Mouse (Mus musculus) Muller cell, postnatal 12 days (primary cell): ENCODE measurements around the gene Casp1.

Experiments
- DNase-seq: peaks from one replicate; pipeline ENCODE4 v3.0.0-alpha.2; 2015; ENCODE audit errors: inconsistent ontology term

Casp1 gene

GRCm38 (mm10) chr9:5298329-5299131 is at the start of gene Casp1:
Casp1 (plus strand) TSS chr9:5298517.
- DNase-seq, result peak; percentile 68

DNA sequence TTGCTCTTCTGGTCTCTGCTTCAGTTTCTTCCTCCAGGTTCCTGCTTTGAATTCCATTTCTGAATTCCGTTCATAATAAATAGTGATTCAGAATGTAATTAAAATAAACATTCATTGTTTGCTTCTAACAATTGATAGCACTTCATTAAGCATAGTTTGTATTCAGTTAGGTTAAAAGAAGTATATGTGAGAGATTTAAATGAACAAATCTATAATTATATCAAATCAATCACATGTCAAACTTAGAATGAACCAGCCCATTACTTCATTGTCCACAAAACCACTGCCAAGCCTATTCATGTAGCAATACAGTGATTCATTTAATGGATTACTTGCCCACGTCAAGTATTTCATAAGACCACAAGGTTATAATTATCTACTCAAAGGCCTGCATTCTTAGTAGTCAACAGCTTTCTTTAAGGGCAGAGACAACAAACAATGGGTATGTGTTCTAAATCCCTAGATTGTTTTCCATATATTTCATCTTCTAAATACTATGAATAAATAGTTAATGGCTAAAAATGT is 34.3 kb upstream of the Casp1 start:
- DNase-seq, result peak; percentile 90

DNA sequence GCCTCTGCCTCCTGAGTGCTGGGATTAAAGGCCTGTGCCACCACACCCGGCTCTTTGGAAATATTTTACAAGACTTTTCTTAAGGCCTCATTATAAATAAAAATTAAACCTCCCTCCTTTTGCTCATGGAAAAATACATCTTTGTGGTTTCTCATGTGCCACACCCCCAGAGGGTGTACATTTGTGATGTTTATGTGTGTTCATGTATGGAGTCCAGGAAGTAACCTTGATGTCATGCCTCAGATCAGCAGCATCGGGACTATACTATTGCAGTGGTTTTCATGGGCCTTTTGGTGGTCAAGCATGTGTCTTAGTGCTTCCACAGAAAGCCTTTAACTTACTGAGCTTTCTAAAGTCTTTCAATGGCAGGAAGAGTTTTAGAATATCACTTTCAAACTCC is 28.0 kb upstream of the Casp1 start:
- no peak for DNase-seq

- DNase-seq, result no peak
Measured at GRCm38 (mm10) chr9:5270884-5271283, 27.4 kb upstream of the Casp1 start.

- DNase-seq, result no peak
Measured at GRCm38 (mm10) chr9:5271334-5271845, 26.9 kb upstream of the Casp1 start.

DNA sequence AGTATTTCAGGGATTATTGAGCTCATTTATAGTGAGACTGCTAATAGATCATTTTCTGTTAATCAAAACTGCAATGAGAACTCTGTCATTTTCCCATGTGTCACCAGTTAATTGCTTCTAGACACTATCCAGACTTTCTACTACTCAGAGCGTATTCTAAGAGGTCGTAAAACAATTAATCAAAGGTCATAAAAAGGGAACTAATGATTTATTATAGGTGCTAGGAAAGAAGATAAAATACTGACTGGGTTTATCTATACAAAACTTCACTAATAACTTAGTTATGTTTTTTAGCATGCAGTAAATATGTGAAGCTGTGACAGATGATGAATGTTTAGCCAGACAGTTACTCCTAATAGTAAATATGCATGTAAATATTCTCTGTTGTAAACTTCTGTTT is 12.2 kb upstream of the Casp1 start:
- no peak for DNase-seq

GRCm38 (mm10) chr9:5286597-5286996 is 11.7 kb upstream of the Casp1 start:
- DNase-seq, result no peak

DNA sequence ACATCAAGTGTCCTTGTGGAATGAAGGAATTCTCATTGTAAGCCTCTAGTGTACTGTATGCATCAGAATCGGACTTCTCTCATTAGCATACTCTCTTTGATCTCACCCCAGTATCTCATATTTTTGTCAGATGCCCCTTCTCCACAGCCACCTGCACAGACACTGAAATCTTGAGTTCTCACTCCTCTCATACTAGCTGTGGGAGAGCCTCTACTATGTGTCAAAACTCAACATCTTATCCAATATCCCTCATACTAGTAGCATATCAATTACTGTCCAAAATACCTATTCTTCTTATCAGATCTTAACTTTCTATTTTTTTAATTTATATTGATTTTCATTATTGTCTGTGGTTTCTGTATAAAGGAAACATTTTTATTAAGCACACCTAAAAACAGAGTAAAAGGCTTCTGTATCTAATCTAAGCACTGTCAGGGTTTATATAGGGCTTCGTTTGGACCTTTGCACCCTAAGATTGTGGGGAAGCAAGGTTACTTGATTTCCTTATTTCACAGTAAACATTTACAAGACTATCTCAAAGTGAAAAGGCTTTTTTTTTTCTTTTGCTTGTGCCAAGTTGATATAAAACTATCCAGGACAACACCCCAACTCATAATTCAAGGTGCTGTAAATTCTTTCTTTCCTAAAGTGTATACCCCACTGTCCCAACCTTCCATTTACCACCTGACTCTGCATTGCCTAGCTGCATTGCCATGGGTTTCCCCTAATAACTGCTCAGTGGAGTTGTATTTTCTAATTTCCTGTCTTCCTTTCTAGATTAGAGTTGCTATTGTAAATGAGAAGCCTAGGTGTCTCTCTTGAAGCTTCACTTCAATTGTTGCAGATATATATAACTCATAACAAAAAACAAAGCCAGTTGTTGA is 1.7 kb upstream of the Casp1 start:
- no peak for DNase-seq

- DNase-seq, result no peak
Measured at GRCm38 (mm10) chr9:5299132-5299381, 740 bp downstream of the Casp1 start.

DNA sequence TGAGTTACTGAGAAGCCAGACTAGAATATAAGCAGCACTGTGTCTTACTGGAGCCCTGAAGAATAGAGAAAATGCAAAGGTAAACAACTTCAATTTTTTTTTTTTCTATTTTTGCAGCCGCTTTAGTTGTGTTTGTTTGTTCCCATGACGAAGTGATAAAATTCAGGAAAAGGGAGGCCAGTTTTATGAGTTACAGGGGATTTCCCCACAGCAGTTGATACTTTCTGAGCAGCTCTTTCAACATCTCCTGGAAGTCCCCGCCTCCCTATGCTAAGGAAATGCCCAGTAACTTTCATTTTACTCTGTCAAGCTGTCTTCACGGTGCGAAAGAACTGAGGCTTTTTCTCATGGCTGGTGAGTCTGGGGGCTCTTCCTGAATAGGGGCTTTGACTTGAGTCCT is 10.2 kb downstream of the Casp1 start, which contains the start of gene Casp4:
Casp4 (plus strand) TSS at position 268 of the 400 bp plus-strand sequence.
- DNase-seq, result no peak

DNA sequence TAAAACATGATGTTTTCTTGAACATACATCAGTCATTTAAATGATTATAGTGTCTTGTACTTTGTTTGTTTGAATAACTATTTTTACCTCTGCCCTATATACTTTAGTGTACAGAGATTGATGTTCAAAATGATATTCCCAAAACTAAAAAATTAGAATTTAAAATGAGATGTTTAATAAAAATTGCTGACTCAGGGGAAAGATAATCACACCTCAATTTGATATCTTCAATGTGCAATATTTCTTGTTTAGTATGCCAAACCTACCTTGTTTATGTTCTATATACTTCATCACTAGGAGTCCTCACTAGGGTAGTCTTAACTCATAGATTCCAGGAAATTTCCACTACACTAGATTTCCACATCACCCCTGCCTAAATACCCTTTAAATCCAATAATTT is 11.8 kb downstream of the Casp1 start:
- DNase-seq, result no peak

DNA sequence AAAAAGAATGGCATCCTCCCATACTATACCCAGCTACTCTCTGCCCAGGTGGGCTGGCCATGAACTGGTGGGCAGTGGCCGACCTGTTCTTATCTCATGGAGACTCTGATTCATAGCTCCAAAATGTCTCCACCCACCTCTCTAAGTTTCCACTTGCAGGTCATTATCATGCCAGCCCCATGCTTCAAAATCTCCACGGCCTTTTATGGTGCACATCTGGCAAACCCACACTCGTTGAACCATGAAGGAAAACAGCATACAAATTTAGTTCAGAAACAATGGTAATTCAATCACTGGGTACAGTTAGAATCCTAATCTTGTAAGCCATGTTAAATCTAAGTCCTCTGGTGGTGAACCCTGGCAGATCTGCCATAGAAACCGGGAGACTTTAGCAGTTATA is 13.1 kb downstream of the Casp1 start:
- peak; percentile 31 for DNase-seq

- DNase-seq, result no peak
Measured at GRCm38 (mm10) chr9:5328204-5328603, 29.9 kb downstream of the Casp1 start.

GRCm38 (mm10) chr9:5332441-5332840 is 34.1 kb downstream of the Casp1 start:
- no peak for DNase-seq

GRCm38 (mm10) chr9:5333422-5333821 is 35.1 kb downstream of the Casp1 start:
- DNase-seq, result no peak

DNA sequence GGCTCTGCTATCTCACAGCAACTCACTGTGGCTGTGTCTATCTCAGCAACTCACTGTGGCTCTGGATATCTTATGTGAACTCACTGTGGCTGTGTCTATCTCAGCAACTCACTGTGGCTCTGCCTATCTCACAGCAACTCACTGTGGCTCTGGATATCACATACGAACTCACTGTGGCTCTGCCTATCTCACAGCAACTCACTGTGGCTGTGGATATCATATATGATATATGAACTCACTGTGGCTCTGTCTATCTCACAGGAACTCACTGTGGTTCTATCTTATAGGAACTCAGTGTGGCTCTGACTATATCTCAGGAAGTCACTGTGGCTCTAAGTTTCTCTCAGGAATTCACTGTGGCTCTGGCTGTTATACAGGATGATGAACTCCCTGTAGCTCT is 44.8 kb downstream of the Casp1 start:
- DNase-seq, result no peak

DNA sequence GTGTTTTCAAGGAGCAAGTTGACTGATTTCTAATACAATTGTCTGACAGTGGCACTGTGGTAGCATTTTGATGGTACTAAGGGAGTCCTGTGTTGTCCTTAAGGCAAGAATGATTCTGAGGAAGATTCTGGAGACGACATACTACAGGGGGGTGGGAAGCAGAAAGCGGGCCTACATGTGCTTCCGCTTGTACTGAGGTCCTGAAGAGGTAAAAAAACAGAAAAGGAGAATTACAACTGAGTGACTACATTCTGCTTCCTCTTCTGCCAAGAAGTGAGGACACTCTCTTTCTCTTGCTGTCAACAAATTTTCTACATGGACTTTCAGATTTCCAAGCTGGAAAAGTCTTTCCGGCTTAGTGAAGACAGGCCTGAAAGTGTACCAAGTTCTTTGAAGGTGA is 45.8 kb downstream of the Casp1 start:
- no peak for DNase-seq

GRCm38 (mm10) chr9:5345291-5345898 is 47.1 kb downstream of the Casp1 start, which contains the start of gene Casp12:
Casp12 (plus strand) TSS chr9:5345430.
- peak; percentile 56 for DNase-seq

- DNase-seq, result no peak
Measured at GRCm38 (mm10) chr9:5347381-5347780, 49.1 kb downstream of the Casp1 start.

DNA sequence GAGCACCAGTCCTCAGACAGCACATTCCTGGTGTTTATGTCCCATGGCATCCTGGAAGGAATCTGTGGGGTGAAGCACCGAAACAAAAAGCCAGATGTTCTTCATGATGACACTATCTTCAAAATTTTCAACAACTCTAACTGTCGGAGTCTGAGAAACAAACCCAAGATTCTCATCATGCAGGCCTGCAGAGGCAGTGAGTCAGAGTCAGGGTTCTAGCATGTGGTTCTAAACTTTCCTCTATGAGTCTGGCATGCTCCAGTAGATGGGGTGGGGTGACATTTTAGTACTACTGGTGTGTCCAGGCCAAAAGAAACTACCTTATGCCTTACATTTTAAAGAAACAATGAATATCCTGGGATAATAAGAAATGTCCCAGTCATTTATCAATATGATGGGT is 55.4 kb downstream of the Casp1 start:
- DNase-seq, result peak; percentile 7

GRCm38 (mm10) chr9:5356801-5357200 is 58.5 kb downstream of the Casp1 start:
- DNase-seq, result no peak
